Mouse (Mus musculus) frontal cortex, adult (tissue): ENCODE measurements around the gene Cenpc1.

Experiments used
- ATAC-seq: cut with Nextera tagmentation; 2 replicates; pipeline ENCODE4 v1.9.2; 2017; ENCODE audit warnings: mild to moderate bottlenecking, moderate library complexity, mixed read lengths; ENCODE audit not compliant: low TSS enrichment

The Cenpc1 gene

GRCm38 (mm10) chr5:85996545-85997510 is 68.6 kb downstream of the Cenpc1 start:
- peak; percentile 98 for ATAC-seq

DNA sequence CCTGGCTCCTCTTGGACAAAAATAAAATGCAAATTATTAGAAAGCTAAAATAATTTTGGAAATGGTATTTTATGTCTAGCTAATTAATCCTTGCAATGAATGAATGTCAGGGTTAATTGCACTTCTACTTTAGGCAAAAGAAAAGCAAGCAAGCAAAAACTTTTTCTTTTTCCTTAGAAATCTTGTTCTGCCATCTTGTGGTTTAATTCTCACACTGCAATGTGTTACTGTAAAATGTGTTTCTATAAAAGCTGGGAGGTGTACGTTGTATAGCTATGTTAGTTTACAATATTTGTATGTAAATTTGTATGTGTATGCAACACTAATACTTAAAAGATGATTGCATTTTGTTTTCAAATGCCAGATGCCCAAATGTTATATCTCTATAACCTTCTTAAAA is 70.8 kb downstream of the Cenpc1 start:
- no peak for ATAC-seq

DNA sequence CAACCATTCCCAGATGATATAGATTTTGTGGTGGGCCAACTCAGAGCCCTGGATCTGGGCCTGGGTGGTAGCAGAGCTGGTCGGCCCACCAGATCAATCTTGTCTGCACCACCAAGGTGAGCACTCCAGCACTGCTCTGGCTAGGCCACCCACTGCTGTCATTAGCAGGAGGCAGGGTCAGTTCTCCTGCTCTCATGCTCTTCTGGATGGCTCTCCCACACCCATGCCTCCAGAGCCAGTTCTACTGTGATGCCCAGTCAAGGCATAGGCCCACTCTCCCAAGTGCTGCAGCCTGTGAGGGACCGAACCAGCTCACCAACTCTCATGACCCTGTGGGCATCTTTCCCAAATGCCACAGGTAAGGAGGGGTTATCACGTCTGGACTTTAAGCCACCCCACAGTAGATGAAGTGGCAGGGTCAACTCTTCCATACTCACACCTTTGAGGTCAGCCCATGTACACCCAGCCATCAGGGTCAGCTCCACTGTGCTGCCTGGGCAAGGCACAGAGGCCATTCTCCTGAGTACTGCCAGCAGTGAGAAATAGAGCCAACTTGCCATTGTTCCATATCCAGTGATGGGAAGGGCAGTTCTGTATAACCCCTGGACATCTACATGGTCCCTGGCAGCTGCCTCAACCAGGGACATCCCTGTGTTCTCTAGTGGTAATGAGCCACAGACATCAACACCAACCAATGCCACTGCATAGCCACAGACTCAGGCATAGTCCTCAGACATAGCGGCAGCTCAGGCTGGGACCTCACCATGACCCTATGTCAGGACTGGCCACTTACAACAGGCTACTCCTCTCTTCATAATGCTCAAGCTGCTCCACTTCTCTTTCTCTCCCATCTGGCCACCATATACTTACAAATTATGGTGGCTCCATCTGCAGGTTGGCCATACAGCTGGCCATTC is 72.3 kb downstream of the Cenpc1 start:
- ATAC-seq, result no peak

DNA sequence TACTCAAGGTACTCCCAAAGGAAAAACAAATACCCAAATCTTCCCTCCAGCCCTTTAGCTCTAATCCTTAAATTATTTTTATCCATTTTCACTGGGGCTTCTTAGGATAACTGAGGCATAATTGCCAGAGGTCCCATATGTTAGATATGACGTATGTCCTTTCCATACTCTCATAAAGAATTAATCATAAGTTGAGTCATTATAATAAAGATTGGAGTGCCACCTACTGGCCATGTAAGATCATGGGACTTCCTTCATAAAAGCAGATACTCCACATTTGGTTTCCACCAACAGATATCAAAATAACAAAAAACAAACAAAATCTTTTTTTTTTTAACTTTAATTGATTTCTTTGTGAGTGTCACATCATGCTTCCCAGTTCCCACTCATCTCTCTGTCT is 73.3 kb downstream of the Cenpc1 start:
- no peak for ATAC-seq

DNA sequence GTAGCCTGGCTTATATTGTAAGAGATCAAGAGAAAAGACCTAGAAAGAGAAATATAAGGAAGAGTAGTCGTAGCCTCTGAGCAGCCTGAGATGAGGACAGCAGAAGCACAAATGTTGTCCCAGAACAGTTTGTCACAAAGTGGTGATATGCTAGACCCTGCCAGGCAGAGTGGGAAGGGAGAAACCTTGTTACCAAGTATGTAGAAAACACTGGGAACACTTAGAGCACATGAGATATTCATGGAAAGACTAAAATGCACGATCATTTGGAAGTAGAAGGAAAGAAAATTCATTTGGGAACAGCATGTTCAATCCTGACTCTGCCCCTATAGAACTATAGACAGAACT is 77.9 kb downstream of the Cenpc1 start:
- peak; percentile 72; the same call in 1 of the 2 replicates for ATAC-seq

DNA sequence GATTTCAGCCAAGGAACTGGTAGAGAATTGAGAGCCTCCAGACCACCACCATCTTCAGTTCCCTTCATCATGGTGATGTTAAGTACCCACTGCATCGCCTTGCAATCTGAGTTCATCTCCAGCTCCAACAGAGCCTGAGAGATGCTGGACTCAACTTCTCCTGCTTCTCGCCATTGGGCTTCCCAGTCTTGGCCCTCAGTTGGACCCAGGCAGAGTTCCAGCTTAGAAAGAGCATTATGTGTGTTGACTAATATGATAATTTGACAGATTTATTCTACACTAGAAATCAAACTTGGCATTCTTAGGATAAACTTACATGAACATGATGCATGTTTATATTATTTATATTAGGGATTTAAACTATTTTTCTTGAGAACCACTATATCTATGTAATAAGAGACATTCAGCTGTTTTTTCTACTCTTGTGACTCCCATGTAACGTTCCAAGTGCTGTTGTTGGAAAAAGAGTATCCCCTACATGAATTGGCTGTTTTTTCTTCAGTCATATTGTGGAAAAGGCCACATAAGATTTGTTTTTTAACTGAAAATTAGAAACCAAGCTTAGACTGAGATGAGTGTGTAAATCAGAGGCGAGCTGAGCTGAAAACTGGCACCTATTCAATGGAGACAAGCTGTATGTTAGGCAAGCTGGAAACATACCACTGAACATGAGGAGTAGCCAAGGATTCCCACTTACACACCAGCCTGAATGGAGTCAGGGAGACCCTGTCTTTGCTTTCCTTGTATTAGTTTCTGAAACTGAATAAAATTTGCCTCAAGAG is 78.5 kb downstream of the Cenpc1 start:
- no peak for ATAC-seq

GRCm38 (mm10) chr5:85977646-85978426 is 87.5 kb downstream of the Cenpc1 start:
- ATAC-seq, result no peak

- ATAC-seq, result no peak
Observed at GRCm38 (mm10) chr5:85962791-85963190, 102.6 kb downstream of the Cenpc1 start.
